Mouse (Mus musculus): ENCODE measurements at regions not wholly inside any gene's neighbourhood (a gene's known extent, or its start where the extent isn't known, plus 50 kb on each side); places are given as distances from the start of the nearest gene placed in this dataset.

DNA sequence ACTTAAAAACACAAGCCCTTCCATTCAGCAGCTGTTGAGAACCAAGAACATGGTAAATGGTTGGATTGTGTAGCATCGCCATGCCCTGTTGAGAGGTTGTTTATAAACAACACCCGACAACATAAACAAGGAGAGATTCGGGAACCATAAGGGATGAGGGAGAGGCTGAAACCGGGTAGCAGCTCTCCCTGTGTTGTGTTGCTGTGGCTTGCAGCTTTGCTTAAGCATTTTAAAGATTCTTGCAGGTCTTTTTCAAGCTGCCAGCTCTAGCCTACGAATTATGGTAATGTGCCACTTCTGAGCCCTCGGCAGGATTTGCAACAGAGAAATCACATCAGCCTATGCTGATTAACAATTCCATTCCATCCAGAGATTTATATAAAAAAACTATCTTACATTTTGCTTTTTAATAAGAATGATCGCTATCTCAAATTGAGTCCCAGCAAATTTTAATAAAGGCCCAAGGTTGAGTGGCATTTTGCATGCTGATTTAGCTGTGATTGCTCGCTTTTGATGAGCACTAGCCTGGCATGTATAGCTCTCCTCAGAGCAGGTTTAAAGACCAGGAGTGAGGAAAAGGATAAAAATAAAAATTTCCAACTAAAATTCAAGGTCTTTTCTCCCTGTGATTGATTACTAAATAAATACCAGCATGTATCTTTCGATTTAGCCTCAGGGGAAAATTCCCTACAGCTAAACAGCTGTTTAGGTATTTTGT is 445.7 kb upstream of the 4930412O13Rik start:
- no peak for DNase-seq (ENCODE audit: low spot score)

DNA sequence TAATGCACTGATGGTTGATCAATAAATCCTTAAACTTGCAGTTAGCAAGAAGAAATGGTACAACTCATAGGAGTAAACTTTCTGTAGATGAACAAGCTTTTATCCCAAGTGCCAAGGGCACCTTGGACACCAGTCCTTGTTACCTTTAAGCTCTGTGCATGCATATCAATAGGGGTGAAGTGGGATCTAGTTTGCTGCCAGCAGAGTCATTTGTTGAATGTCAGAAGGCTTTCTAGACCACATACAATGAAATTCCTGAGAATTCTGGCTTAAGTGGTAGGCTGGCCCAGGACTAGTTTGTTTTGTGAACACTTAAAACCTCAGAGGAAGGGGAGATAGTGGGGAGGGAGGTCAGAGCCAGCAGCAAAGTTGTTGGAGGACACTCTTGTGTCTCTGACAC is 437.9 kb upstream of the 4930412O13Rik start:
- no peak for DNase-seq (ENCODE audit: low spot score)

DNA sequence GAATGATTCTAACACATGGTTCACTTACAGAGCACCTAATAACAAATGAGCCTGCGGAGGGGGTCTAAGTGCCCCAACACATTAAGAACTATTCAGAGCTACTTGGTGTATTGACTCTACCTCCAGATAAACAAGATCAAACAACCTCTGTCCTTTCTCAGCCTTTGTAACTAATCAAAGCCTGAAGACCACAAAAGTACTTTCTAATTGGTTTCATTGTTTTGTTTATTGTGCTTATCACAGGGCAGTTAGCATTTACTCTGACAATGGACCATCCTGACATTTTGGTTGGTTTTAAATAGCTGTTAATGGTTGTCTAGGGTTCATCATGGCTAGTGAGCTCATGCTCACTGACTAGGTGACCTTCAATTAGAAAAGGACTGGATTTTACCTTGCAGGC is 435.2 kb upstream of the 4930412O13Rik start:
- DNase-seq (ENCODE audit: low spot score), result no peak

DNA sequence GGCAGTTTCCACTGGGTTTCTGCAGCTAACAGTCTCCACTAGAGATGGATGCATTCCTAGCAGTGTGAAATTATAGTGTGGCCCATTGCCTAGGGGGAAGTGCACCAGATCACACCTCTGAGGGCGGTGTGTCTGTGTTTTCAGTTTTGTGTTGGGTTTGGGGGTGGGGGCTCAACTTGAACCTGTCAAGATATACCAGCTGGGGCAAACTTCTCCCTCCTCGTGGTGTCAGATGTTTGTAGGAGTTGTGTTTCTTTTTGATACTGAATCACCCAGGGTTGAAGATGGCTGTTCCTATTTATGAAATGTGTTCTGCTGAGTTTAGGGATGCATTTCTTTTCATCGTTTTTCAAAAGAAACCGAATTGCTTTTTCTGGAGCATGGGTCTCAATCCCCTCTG is 416.6 kb upstream of the 4930412O13Rik start:
- no peak for DNase-seq (ENCODE audit: low spot score)

DNA sequence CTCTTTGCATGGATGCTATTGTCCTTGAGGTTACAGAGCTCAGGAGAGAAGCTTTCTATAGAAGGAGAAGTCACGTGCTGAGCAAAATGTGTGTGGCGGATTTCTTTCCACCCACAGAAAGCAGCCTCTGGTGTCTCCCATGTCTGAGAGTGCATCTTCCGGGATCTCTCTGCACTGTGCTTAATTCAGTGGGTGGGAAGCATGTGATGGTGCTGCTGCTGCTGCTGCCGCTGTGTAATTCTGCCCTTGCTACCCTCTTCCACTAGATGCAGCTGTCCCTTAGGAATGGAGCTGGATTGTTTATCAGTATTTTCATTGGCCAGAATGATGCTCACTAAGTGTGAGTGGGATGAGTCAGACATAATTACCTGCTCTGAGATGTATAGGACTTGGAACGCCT is 416.2 kb upstream of the 4930412O13Rik start:
- DNase-seq (ENCODE audit: low spot score), result no peak

DNA sequence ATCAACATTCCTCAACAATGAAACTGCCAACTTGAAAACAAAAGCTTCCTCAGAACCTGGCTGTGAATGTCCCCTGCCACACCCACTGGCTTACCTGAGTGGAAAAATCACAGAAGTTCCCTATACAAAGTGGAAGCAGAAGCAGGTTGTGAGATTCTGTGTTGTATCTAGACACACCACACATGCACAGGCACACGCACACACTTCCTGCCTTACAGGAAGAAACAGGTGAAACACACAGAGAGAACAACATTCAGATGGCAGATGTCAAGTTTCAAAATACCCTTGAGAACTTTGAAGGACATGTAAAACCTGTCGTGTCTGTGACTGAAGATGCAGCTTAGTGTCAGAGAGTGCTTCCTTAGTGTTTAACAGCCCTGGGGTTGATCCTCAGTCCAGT is 413.5 kb upstream of the 4930412O13Rik start:
- no peak for DNase-seq (ENCODE audit: low spot score)

DNA sequence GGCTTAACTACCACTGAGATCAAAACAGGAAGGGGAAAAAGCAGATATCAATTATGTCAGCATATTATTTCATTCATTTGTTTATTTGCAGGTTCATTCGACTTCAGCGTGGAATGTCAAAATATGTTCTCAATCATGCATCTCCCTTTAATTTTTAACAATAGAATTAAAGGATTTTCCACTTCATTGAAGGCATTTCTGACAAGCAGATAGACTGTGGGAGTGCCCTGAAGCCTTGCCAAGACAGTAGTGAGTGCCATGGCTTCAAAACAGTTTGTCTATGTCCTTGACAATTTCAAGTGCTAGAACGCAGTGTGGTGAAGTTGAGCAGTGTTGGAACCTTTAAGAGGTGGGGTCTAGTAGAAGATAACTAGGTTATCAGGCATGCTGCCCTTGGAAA is 412.4 kb upstream of the 4930412O13Rik start:
- DNase-seq (ENCODE audit: low spot score), result peak; percentile 11

DNA sequence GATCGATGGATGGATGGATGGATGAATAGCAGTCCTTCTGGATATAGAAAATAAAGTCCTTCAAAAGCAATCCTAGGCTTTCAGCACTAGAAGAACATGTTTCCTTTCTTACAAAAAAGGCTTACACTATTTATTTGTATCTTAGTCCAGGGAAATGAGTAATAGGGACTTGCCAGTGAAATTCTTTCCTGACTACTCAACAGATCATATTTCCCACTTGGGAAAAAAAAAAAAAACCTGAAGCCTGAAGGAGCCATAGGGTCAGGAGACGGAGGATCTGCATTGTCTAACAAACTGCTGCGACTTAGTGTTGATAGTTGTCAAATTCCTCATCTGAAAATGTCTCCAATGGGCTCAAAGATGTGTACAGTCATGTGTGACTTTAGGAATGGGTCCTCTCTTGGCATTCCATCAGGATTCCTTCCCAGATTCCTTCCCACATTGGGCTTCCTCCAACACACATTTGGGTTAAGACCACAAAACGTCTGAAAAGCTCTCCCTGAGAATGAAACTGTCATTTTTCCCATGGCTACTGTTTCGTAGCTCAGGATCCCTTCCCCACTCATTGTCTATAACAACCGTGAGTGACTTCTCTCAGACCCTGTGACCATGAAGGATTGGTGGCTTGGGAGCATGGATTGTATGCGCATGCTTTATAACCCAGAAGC is 399.2 kb upstream of the 4930412O13Rik start:
- peak; percentile 7 for DNase-seq (ENCODE audit: low spot score)

DNA sequence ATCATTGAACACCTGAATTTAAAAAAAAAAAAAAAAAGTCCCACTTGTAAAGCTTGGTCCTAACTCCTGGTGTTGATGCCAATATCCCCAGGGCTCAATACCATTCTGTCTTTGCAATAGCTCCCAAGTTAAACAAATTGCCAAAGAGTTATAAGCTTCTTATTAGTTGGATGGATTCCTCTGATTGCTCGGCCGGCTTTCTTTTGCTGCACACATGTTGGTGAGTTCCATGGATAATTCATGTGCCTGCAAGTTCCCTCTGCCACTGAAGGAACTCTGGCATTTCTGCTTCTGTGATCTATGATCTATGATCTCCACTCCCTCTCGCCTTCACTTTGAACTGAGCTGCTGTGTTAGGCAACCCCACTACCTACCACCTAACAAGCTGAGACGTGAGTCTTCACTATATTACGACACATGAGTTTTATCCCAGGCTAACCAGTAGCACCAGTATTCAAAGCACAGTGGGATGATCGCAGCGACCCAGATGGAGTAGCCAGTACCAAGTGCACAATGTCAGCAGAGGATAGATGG is 393.6 kb upstream of the 4930412O13Rik start:
- DNase-seq (ENCODE audit: low spot score), result no peak

DNA sequence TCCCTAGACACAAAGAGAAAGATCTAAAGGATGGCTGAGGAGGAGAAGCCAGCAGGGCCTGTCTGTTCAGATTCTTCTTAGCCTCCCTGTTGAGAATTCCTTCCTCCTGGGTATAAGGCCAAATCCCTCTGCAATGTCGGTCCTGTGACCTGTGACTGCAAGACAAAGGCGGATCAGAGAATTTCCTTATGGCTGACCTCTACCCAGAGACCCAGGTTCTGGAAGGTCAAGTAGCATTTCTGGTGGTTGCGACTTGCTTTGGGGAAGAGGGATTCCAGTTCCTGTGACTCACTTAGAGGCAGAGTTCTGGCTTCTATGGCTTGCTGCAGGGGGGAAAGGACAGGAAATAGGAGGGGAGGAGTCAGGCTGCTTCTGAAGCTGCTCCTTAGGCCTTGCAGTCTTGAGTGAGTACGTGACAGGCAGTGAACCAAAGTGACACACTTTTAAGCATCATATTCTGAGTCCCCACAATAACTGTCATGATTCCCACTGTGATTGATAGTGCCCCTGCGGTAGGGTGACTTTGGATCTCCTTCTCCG is 387.4 kb upstream of the 4930412O13Rik start:
- DNase-seq (ENCODE audit: low spot score), result no peak

DNA sequence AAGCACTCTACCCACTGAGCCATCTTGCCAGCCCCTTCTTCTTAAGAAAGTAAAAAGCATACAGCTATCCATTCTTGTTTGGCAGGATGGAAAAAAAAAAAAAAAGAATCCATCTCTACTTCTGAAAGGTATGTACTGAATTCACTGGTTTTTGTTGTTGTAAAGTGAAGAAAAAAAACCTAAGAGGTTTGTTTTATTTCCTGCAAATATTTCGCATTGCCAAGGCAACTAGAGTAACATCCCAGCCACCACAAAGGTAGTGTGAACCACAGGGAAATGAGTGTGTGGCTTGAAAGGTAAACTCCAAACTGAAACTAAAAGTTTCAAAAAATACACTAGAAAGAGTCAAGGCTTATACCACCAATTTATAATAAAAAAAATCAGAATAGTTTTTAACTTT is 361.0 kb upstream of the 4930412O13Rik start:
- no peak for DNase-seq (ENCODE audit: low spot score)

DNA sequence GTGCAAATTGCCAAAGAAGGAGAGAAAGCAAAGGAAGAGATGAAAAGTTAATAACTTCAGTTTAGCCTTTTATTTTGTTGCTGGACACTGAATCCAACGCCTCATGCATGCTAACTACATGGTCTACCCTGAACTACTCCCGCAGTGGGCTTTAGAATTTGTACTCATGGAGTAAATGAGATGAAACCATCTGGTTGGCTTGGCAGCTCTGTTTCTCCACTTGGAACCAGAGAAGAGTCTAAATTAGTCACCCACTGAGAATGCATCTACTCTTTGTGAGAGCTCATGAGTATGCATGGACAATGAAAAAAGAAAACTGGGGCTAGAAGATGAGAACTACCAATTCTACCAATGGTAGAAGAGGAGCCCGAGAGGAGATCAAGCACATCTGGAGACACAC is 355.1 kb upstream of the 4930412O13Rik start:
- no peak for DNase-seq (ENCODE audit: low spot score)

DNA sequence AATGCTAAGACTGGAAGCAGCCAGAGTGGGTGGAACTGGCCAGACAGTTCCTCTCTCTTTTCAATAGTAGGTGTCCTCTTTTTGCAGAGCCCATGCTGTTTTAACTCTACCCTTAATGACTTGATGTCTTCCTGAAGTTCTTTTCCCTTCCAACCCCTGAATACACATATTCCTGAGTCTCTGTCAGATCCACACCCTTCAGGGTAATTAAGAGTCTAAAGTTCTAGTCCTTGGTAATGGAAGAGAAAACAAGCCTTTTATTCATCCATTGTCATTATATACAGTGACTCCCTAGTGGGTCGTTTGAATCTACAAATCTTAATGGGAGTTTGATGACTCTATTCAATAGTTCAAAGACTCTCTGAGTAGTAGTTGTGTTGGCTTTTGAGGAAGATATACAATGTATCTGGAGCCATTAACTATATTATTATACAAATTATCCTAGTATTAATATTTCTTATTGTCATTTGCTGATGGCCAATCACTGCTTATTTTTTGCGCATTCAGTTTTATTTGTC is 345.9 kb upstream of the 4930412O13Rik start:
- DNase-seq (ENCODE audit: low spot score), result no peak

DNA sequence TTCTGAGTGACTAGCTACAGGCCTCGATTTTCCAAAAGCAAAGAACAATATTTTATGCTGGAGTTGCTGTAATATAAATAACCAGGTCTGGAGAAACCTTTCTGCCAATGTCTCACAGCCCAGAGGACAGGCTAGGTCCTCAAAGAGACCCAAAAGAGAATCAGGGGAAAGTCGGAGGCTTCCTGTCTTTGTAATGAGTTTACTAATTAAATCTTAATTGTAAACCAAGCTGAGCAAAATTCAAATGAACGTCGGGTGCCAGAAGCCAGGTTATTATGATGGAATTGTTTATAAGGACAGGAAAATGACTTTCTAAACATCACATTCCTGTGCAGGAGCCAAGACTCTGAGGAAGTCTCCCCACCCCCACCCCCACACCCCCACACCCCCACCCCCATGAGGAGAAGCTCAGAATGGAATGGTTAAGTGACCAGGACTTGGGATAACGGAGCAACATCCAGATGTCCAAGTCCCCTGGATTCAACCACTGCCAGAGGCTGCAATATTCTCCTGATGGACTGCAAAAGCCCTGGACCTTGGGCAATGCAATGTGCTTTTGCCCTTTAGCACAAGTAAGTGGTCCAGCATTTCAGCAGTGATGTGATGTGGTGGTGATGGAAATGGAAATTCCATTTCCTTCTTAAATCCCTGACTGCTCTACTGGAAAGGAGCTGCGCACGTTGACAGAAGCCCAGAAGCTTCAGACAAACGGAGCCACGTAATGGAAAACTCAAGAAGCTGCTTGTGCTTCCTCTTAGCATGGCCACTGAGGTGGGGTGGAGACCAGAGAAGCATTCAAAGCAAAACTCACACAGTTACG is 333.1 kb upstream of the 4930412O13Rik start:
- DNase-seq (ENCODE audit: low spot score), result no peak

DNA sequence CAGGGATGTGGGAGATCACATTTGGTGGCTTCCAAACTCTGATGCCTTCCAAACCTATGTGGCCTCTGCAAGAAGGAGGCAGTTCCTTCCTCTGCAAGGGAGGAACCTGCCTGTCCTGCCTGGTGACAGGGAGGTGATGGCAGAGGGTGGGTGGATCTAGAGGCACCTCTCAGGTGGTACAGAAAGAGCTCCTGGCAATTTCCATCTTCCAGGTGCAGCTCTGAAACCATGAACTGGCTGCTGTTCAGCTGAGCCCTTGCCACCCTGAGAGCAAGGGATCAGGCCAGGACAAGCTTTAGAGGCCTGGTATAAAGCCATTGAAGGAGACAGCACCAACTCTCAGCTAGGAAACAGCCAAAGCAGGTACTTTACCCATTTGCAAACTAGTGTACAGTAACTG is 327.7 kb upstream of the 4930412O13Rik start:
- DNase-seq (ENCODE audit: low spot score), result no peak

DNA sequence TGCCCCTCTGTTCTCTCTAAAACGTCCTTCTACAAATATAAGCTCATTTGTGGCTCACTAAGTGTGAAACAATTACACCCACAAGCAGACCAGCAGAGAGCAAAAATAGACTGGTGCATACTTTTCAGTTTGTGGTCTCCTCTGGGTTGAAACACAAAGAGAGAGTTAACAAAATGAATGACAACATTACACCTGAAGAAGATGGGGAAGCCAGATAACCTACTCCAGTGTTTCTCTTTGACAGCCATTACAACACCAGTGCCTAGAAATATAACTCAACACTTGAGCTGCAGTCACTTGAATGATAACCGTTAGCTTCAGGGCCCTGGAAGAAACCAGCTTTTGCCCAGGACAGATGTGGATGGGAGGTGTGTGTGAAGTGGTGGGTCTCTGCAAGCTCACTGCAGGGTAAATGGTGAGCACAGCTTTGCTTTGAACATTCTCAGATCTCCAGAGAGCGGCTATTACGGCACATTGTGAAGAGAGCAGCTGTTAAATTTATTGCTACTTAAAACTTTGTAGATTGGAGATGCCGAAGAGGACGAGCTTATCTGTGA is 316.5 kb upstream of the 4930412O13Rik start:
- DNase-seq (ENCODE audit: low spot score), result no peak

DNA sequence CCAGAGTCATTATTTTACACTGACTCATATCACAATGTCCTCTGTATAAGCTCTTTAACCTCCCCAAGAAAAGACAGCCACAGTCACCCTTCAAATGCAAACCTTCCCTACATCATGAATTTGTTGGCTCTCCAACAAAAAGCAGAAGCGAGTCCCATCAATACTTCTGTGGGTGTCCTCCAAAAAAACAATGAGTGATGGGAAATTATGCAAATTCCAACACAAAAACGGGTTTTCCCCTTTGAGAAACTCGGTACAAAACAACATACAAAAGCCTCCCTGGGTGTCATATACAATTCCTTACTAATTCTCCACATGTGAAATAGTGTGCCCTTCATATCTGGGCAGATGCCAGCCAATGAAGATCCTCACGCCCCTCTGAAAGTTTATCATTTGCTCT is 311.8 kb upstream of the 4930412O13Rik start:
- no peak for DNase-seq (ENCODE audit: low spot score)

DNA sequence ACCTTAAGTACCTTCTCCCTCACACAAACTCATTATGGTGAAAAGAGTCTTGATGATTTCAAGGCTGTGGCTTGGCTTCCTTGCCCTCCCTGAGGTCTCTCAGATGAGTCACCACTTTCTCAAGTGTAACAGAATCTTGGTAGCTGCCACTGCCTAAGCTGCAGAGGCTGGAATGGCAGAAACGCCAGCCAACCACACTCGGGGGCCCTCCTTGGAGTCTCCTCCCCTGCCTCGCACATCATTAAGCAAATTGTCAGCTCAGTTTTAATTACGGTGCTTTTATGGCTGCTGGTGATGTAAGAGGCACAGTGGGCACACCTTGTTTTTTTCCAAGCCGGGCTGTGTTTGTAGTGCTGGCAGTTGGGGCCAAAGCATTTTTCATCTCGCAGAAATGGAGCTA is 306.9 kb upstream of the 4930412O13Rik start:
- DNase-seq (ENCODE audit: low spot score), result no peak

DNA sequence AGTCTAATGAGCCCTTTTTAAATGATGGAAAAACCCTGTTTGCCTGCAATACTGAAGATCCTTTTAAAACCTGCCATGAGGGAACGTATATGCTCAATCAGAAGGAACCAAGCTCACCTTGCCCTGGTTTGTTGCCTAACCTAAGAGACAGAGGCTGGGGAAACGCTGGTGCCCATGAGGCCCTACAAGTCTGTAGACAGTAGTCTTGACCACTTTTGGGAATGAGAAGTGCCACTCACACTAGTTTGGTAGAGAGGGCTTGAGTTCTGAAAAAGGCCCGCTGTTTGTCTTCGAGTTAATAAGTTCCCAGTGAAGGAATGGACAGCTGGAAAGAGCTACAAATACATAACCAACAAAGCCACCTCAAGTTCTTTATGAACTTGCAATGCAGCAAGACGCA is 306.4 kb upstream of the 4930412O13Rik start:
- DNase-seq (ENCODE audit: low spot score), result no peak

DNA sequence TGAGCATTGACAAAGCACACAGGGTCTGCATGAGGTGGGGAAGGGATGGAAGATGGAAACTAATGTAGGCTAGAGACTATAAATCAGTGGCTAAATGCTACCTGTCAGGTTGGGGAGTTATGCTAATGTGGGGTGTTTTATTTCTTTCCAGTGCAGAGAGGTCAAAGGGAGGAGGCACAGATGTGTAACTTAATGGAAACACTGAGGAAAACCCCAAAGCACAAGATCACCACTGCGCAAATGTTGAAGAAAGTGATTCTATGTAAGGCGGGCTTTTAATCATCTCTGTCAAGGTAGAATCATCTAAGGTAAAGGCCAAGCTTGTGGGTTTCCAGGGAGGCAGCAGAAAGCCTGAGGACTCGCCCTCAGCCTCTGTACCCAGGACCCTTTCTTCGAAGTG is 303.2 kb upstream of the 4930412O13Rik start:
- no peak for DNase-seq (ENCODE audit: low spot score)

DNA sequence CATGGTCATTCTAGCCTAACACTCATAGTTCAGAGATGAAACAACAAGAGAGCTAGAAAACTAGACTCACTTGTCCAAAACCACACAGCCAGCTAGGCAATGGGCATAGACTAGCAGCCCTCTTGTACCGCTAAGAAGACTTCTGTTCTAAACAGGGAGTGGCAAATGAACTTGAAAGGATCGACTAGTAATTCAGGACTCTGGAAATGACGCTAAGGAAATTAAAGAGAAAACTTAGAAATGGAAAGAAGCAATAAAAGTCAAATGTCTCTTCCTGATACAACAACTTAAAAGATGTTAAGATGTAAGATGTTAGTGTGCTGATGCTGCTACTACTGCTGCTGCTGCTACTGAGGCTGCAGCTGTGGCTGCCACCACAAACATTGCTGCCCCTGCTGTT is 293.7 kb upstream of the 4930412O13Rik start:
- no peak for DNase-seq (ENCODE audit: low spot score)

DNA sequence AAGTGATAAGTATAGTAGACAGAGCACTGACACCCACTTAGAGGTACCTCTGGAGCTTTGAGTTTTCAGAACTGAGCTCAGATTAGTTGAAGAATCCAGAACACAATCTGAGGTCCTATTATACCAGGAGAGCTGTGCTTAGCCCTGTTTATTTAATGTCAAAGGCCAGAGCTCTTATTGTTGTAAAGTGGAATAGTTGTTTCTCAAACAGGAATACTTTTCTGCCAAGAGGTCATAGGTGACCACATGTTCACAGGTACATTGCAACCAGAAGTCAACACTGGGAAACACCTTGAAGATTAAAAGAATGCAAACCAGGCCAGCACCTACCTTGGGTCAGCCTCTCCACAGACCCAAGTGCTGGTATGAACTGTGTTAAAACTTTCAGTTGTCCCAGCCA is 291.9 kb upstream of the 4930412O13Rik start:
- DNase-seq (ENCODE audit: low spot score), result no peak
